Mouse (Mus musculus): Measurements from ENCODE around the gene Vkorc1l1.

- no peak for TF ChIP-seq POLR2A (IDR thresholded peaks at IDR 0.05; ENCODE audit: borderline replicate concordance, extremely low read depth, low read depth, low read length)
- no peak for TF ChIP-seq CTCF (IDR thresholded peaks at IDR 0.05; ENCODE audit: insufficient read depth, low read length)
Observed at GRCm38 (mm10) chr5:129980216-129980615, 38.4 kb downstream of the Vkorc1l1 start.

All from lung, adult 2 months (tissue).